Mouse (Mus musculus) cerebellum, adult 2 months (tissue): ENCODE results near the gene Ttpal. TPM values are rescaled to one million over a fixed set of nuclear protein-coding genes. Genes with fewer than 3 reads are reported as not detected.
A peak's percentile ranks its signal among the peaks of the same experiment; 100 is the strongest.

ENCODE experiments used
- DNase-seq, 2 experiments: peaks; one replicate each; pipeline ENCODE4 v3.0.0; 2021
- H3K27ac ChIP-seq: fragments of 200-500 bp; 2 replicates; pipeline ENCODE4 v1.5.1; 2012; ENCODE audit warnings: low read length, control low read depth, inconsistent platforms; ENCODE audit not compliant: insufficient read depth
- H3K27me3 ChIP-seq: fragments of 200-500 bp; 2 replicates; pipeline ENCODE4 v1.6.1; 2012; ENCODE audit warnings: inconsistent platforms, mild to moderate bottlenecking, low read length, moderate library complexity; ENCODE audit not compliant: control insufficient read depth, insufficient read depth
- H3K4me1 ChIP-seq: fragments of 200-500 bp; 2 replicates; pipeline ENCODE4 v1.6.1; 2011; ENCODE audit warnings: low read length; ENCODE audit not compliant: control insufficient read depth, insufficient read depth
- H3K4me3 ChIP-seq: fragments of 200-500 bp; replicated peaks from 2 replicates; pipeline ENCODE3; 2011; ENCODE audit warnings: mild to moderate bottlenecking, low read depth, low read length, control low read depth; ENCODE audit not compliant: insufficient read depth
- CTCF ChIP-seq: fragments of 200-500 bp; IDR thresholded peaks from 2 replicates; pipeline ENCODE4 v1.5.1; 2011; ENCODE audit warnings: low read depth, mild to moderate bottlenecking, control low read depth, low read length, moderate library complexity, borderline replicate concordance; ENCODE audit not compliant: insufficient read depth
- POLR2A ChIP-seq: fragments of 200-500 bp; IDR thresholded peaks from 2 replicates; pipeline ENCODE4 v1.6.1; 2011; ENCODE audit warnings: low read length, control low read depth, borderline replicate concordance; ENCODE audit not compliant: insufficient read depth
- WGBS: fragments of 180-500 bp; shearing (Covaris S2); methylation state at CpG from one replicate; pipeline ENCODE4 v1.1.7; 2018; 5-methylcytosine and 5-hydroxymethylcytosine counted together
- polyA plus RNA-seq: library from polyadenylated mRNA; depleted of rRNA; stranded (reverse); fragments of >200 nt; gene quantifications from 2 replicates; pipeline ENCODE4 v1.2.3, GENCODE M21; 2012

Gene Ttpal
- polyA plus RNA-seq, 1 experiment = 23.7 TPM

- Histone ChIP-seq H3K4me1 (peaks cover 15% of the 10 kb centered on the region), H3K4me3 (no peak overlapping the region), H3K27ac (peak overlapping the region; percentile 46; the same call in 1 of the 2 replicates), H3K27me3 (no peaks in the 10 kb centered on the region)
- TF ChIP-seq POLR2A (no peak), CTCF (no peak)
- DNase-seq = no peak
- 69% methylated on average over 3 of the region's 3 CpGs for WGBS
Observed at GRCm38 (mm10) chr2:163641681-163642080, 39.6 kb downstream of the Ttpal start.

- Histone ChIP-seq H3K4me1 (peaks cover 11% of the 10 kb centered on the region), H3K27me3 (no peaks in the 10 kb centered on the region), H3K4me3 (peak overlapping the region; percentile 44), H3K27ac (peak overlapping the region; percentile 77)
- no peak for TF ChIP-seq POLR2A
- TF ChIP-seq CTCF = no peak
- peak; percentile 73 to 82 for DNase-seq
- 66% methylated on average over 30 of the region's 30 CpGs for WGBS
Observed at GRCm38 (mm10) chr2:163642685-163643575, 40.8 kb downstream of the Ttpal start.

- H3K4me1 ChIP-seq = peaks cover 8% of the 10 kb centered on the region
Observed at GRCm38 (mm10) chr2:163643576-163643971, 41.5 kb downstream of the Ttpal start.

GRCm38 (mm10) chr2:163644047-163644446 lies 41.9 kb downstream of the Ttpal start:
- H3K27ac ChIP-seq = peak overlapping the region; percentile 93; the same call in 1 of the 2 replicates
- under 1% methylated on average over 4 of the region's 4 CpGs for WGBS

More at GRCm38 (mm10) chr2:163643576-163643971, 41.5 kb downstream of the Ttpal start:
- Histone ChIP-seq H3K27me3 (no peaks in the 10 kb centered on the region), H3K27ac (peak overlapping the region; percentile 84; the same call in 1 of the 2 replicates), H3K4me3 (peak overlapping the region; percentile 90)
- no peak for DNase-seq
- 17% methylated on average over 2 of the region's 2 CpGs for WGBS
- TF ChIP-seq POLR2A (no peak), CTCF (no peak)

GRCm38 (mm10) chr2:163644575-163645385 lies 42.7 kb downstream of the Ttpal start, which contains the start of gene Serinc3:
Gene Serinc3 (minus strand): TSS chr2:163645131.
- TF ChIP-seq CTCF (peak; percentile 64), POLR2A (peak; percentile 98)
- Histone ChIP-seq H3K4me1 (peaks cover 2% of the 10 kb centered on the region), H3K4me3 (peak within 1 kb of the TSS; percentile 90), H3K27ac (peak within 1 kb of the TSS; percentile 93), H3K27me3 (no peaks in the 10 kb centered on the region)
- under 1% methylated on average over 74 of the region's 74 CpGs for WGBS
- peak; percentile 98 to 99 for DNase-seq

More at GRCm38 (mm10) chr2:163644047-163644446, 41.9 kb downstream of the Ttpal start:
- H3K4me1 ChIP-seq = peaks cover 5% of the 10 kb centered on the region
- H3K4me3 ChIP-seq = peak overlapping the region; percentile 90
- DNase-seq = no peak
- no peaks in the 10 kb centered on the region for H3K27me3 ChIP-seq
- TF ChIP-seq POLR2A = no peak
- no peak for TF ChIP-seq CTCF

GRCm38 (mm10) chr2:163645700-163646460 lies 43.8 kb downstream of the Ttpal start:
- Histone ChIP-seq H3K4me1 (peaks cover 2% of the 10 kb centered on the region), H3K4me3 (no peak overlapping the region), H3K27ac (no peak overlapping the region), H3K27me3 (no peaks in the 10 kb centered on the region)
- 80% methylated on average over 11 of the region's 11 CpGs for WGBS
- DNase-seq = no peak
- TF ChIP-seq CTCF (no peak), POLR2A (no peak)
